Mouse (Mus musculus) brain, embryonic 14.5 days (tissue): ENCODE results near the gene Vps45.
"Not testable (repeated sequence)": the region's sequence is repeated elsewhere in the genome, so short reads cannot be mapped to it uniquely, and the experiment has no call there.

ENCODE experiments used
- CTCF ChIP-seq: fragments of 200-500 bp; IDR thresholded peaks from 2 replicates; pipeline ENCODE4 v1.5.1; 2012; ENCODE audit warnings: inconsistent platforms, mild to moderate bottlenecking, moderate library complexity, borderline replicate concordance; ENCODE audit not compliant: insufficient read depth, insufficient read length; ENCODE audit errors: extremely low read depth
- POLR2A ChIP-seq: fragments of 200-500 bp; IDR thresholded peaks from 2 replicates; pipeline ENCODE4 v1.6.1; 2012; ENCODE audit warnings: mild to moderate bottlenecking, inconsistent platforms, borderline replicate concordance; ENCODE audit not compliant: poor library complexity, insufficient read depth, insufficient read length, severe bottlenecking; ENCODE audit errors: extremely low read depth

DNA sequence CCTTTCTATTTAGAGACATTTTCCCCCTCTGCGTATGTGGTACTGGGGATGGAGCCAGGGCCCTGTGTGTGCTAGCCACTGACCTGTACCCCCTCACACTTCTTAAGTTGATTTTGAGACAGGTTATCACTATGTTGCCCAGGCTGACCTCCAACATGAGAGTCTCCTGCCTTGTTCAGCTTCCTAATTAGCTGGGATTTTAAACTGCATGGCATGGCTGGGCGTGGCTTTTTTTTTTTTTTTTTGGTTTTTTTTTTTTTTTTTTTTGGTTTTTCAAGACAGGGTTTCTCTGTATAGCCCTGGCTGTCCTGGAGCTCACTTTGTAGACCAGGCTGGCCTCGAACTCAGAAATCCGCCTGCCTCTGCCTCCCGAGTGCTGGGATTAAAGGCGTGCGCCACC lies 80.7 kb downstream of the Vps45 start:
- not testable (repeated sequence) for TF ChIP-seq CTCF, POLR2A
